Mouse (Mus musculus) left cerebral cortex, postnatal 10 days (tissue): Measurements from ENCODE around the gene Kif18b. TPM values are rescaled to one million over a fixed set of nuclear protein-coding genes. Genes with fewer than 3 reads are reported as not detected.
A peak's percentile ranks its signal among the peaks of the same experiment; 100 is the strongest.

Experiments used
- DNase-seq, 2 experiments: peaks; one replicate each; pipeline ENCODE4 v3.0.0; 2021 to 2022; ENCODE audit warnings: low spot score in 2 of 2, mixed read lengths in 1 of 2; ENCODE audit errors: extremely low spot score in 1 of 2
- intact Hi-C: fragments of 180-260 bp; cut with DNase I; formaldehyde crosslinking; loops from one replicate; pipeline ENCODE4 v1.15.1; 2025
- total RNA-seq, 2 experiments: library from RNA; stranded (reverse); gene quantifications; 2 replicates each; pipeline ENCODE4 v1.2.3; 2021

Gene Kif18b
- total RNA-seq, 2 experiments from 2014 or later, result 1.2 to 1.9 TPM

DNA sequence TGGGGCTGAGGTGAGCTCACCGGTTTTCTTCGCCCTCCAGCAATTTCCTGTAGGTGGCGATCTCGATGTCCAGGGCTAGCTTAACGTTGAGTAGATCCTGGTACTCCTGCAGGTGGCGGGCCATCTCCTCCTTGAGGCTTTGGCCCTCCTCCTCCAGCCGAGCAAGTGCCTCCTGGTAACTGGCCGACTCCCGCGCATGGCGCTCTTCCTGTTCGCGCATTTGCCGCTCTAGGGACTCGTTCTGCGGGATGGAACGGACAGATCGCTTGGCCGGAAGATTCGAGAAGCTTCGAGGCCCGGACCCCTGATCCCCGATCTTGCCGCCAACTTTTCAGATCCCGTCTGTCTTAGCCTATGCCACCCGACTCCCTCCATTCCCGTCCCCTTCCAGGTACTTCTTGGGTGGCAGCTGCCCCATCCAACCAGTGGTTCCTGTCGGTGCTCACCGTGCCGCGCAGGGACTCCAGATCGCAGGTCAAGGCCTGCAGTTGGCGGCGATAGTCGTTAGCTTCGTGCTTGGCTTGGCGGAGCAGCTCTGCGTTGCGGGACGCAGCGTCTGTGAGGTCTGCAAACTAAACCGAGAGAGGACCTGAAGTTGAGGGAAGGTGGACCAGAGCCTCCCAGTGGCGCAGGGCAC, 31.8 kb downstream of the Kif18b start:
- intact Hi-C loops, result no loop called here

DNA sequence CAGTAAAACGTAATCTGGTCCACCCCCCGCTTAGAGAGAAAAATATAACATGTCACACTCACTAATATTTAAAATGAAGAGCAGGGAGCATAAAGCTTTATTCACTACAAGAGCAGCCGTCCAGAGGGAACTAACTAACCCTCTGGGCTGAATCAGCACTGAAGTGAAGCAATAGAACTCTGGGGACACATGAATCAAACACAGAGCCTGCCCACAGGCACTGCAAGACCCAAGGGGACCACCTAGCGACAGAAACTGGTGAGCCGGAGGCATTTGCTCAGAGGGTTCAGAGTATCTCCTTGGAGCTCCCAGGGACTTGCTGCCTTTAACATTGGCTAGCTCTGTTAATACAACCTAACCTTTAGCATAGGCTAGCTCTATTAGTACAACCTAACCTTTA, 34.8 kb downstream of the Kif18b start:
- intact Hi-C loops, result no loop called here

More for the DNA sequence above, 31.8 kb downstream of the Kif18b start:
- peak; percentile 29 to 86 for DNase-seq

DNA sequence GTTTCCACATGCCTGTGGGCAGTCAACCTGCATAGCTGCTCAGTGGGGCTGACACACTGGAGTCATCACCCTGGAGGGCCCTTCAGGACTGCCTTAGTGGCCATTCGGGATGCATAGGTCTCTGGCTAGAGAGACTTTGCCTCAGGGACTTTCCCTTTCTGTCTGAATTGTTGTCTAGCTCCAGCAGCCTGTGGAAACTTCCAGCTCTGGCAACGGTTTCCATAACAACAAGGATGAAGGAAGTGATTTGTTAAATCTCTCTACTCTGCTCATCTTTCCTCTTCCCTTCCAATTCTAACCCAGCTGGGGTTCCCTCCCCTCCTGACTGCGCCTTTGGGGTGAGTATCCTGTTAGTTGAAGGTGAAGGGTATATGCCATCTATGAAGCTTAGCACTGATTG, 36.8 kb downstream of the Kif18b start:
- DNase-seq, result no peak
- intact Hi-C loops, result no loop called here

More for the DNA sequence above, 34.8 kb downstream of the Kif18b start:
- DNase-seq, result no peak

DNA sequence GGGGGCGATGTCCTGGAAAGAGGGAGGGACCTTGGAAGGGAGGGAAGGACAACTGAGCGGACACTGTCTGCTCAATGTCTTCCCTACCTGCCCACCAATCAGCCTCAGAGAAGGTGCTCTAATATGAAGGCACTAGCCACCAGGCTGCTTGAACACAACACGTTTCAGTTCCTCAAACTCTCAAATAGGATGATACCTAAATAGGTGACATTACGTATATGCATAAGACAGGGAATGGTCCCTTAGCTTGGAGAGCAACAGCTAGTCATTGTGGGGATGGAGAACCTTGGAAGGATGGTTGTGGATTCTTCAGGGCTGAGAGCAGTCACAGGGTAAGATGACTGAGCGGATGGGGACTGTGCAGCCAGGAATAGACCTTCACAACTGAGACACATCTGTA, 37.5 kb downstream of the Kif18b start:
- no peak for DNase-seq
- intact Hi-C loops, result no loop called here

DNA sequence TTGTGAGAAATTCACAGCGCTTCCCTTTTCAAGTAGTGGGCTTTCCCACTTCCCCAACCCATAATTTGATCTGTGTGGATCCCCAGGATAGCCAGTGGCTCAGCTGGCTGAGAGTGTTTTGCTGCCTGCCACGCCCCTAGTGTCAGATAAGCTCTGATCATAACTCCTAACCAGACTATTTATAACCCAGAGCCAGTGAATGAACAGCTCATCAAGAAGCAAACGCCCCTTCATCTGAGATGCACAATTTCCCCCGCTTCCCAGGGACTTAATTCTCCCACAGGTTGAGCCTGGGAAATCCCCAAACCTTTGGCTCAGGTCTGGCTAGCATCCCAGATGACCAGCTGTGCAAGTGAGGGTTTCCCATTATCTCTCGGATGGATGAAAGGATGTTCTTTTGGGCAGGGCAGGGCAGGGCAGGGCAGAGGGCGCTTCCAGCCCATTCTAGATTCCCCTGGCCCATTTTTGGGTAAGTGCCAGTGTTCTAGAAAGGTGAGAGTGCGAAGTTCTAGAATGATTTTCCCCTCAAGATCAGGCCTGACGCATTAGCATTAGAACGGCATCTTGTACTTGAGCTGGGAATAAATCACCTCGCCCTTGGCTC, 40.2 kb downstream of the Kif18b start, which contains the start of gene Fam187a:
Gene Fam187a (plus strand): TSS at position 554 of the 604 bp plus-strand sequence.
- intact Hi-C loops, result no loop called here

DNA sequence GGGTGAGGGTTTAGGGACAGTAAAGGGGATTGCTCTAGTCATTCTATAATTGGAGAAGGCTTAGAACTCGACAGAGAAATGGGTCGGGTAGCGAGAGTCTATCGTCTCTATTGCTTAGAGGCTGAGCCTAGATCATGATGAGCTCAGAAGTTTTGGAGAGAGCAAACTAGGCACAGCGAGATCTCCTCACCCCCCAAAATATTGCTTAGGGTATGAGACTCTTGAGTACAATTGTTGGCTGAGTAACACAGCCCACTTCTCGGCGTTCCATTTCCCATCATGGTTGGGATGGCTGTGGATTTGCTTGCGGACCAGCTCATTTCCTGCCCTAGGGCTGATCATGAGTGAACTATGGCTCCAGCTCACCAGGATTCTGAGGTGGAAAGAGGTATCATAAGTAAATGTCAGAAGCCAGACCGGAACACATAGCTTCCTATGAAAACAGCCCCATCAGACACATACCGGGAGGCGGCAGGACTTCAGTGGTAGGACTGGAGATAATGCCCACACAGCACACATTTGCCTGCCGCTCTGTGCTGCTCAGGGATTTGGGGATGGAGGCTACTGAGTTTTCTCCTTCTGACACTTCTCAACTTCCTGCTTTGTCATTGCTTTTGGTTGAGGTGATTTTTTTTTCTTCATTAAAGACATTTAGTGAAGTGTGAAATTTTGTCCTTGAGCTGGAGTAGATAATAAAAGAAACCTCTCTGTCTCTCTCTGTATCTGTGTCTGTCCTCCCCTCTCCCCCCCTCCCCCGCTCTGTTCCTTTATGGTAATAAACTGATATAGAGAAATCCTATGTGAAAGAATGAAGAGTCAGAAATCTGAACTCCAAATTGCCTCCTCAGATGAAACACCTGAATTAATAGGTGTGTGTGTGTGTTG, 43.4 kb downstream of the Kif18b start:
- intact Hi-C loops, result no loop called here
- no peak for DNase-seq

More for the DNA sequence above, 40.2 kb downstream of the Kif18b start, which contains the start of gene Fam187a:
- no peak for DNase-seq

DNA sequence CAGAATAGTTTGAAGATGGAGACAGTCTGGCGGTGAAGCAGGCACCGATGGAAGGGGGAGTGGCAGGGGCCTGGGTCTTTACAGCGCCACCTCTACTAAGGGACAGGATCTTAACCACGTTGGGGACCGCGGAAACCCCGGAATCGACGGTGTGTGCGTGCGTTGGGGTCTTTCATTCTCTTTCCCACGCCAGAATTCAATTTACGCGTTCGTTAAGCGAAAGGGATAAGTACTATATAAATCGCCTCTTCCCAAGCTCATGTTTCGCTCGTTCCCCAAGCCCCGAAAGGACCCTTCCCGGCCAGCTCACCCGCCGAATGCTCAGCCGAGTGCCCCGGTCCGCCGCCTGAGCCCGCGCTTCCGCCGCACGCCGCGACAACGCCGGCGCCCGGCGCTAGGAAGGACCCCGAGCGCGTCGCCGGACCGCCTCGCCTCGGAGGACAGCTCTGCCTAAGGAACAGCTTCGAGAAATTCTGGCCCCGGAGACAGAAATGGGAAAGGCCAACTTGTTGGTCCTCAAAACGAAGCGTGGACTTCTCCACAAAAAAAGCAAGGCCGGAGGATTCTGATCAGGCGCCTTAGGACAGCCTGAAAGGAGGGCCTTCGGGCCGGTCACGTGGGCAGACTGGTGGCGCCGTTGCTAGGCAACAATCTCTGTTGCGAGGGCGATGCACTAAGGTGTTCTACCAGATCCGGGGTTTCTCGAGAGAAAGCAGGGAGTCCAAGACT, 44.2 kb downstream of the Kif18b start, which contains the start of the genes Eftud2 and Ccdc103:
Gene Eftud2 (minus strand): TSS at position 401 of the 729 bp plus-strand sequence.
Gene Ccdc103 (plus strand): TSS at position 620 of the 729 bp plus-strand sequence.
- intact Hi-C loops, result no loop called here
- peak; percentile 89 to 94 for DNase-seq

DNA sequence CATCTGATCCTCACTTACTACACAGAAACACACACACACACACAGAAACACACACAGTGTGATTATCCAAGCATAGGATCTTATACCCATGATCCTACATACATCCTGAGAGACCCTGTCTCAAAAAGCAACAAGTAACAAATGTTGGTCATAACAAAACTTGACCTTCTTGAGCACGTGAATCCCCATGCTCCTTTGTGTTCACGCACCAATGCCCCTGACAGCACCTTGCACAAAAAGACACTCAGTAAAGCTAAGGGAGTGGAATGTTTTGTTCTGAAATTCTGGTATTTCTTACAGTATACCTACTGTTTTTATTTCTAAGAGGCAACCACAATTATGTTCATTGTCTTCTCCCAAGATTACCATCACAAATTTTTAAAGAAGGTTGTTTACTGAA, 45.4 kb downstream of the Kif18b start:
- intact Hi-C loops, result no loop called here
- DNase-seq, result no peak

DNA sequence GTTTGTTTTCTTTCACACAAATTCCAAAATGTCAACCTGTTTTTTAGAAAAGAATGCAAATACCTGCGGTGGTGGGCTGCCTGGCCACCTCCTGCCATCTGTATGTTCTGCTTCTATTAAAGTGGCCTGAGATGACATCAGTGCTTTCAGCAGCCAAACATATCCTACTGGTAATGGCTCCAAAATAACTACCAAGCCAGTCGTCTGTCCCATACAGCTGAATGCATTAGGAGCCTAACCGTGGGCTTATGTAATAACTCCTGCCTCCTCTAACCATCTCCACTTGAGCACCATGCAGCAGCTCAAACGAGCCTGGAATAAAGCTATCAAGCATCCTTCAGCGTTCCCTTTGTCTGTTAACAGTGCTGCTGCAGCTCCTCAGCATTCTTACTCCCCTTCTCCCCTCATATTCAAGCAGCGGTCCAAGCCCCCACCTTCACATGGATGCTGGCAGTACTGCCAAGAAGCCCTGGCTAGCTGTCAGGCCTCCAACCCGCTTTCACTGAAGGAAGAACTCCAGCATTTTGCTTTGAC, 50.1 kb downstream of the Kif18b start:
- intact Hi-C loops, result no loop called here
- no peak for DNase-seq

DNA sequence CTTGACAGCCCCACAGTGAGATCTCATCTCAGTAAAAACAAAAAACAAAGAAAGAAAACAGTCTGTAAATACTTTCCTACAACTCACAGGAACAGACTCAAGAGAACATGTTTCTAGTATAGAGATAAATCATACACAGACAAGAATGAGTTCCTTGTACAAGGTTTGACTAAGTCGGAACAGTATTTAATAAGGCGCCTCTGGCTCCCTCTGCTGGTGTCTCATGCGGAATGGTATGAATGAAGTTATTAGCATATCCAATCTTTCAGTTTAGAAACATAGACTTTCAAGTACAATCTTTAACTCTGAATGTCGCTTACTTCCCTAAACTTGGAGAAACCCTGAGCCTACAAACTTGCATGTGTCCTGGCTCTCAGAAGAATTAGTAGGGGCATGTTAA, 60.7 kb downstream of the Kif18b start:
- DNase-seq, result peak; percentile 69 to 70
- intact Hi-C loops, result loop anchor here (2.0 to 5.0 kb wide), 2 partner anchors 89 to 132 kb away; no protein-coding TSS in a partner anchor

DNA sequence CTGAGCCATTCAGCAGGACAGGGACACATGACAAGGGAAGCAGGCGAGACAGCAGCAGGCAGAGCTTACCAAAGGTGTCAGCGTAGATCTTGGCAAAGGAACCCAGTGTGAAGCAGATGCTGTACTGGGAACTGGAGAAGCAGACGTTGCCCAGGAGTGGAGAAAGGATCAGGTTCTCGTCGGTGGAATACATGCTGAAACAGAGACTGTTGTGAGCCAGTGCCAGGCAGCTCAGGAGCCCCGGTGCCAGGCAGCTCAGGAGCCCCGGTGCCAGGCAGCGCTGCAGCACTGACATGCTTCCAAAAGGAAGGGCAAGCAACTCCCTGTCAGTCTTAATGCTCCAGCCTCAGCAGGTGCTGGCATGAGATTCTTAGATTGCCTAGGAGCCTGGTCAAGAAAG, 65.0 kb downstream of the Kif18b start:
- intact Hi-C loops, result loop anchor here (5.0 kb wide), 1 partner anchor 128 kb away; no protein-coding TSS in a partner anchor
- DNase-seq, result peak in 1 of 2 experiments; percentile 30

DNA sequence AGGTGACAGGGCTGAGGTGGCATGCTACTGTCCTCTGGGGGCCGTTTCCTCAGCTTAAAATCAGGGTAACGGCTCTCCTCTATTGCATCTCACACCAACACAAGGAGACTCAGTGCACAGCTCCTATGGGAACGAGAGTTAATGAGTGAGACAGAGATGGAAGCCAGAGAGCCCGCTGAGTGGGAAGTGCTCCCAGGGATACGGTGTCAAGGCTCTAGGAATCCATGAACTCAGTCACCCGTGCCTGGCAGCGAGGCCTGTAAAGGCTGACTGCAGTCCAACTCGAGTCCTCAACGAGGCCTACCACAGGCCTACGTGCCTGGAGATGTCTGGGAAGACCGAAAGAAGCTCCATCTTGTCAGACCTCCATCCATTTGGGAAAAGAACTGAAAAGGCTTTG, 66.0 kb downstream of the Kif18b start:
- DNase-seq, result no peak
- intact Hi-C loops, result no loop called here

DNA sequence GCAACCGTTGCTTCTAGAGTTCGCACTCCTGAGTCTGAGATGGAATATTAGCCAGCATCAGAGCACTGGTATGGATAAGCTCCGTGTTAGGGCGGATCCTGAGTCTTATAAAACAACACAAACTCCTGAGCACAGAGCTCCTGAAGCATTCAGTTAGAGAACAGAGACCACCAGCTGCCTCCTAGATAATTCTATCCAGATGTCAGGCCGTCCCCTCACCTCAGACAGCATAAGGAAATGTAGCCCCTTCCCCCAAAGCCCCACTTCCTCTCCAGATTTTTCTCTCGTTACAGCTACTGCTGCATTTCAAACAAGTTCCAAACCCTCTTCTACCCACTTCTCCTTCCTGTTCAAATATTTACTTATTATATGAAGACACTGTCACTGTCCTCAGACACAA, 69.0 kb downstream of the Kif18b start:
- intact Hi-C loops, result no loop called here

More for the DNA sequence above, 69.0 kb downstream of the Kif18b start:
- no peak for DNase-seq

Other genes with a start within 250 kb of the Kif18b start
- 10 to 100 TPM; 27.2 to 32.5 TPM for gene Ccdc43, start 227.3 kb downstream of the Kif18b start, total RNA-seq
- gene Adam11, start 163.7 kb downstream of the Kif18b start, total RNA-seq, result 100 to 1,000 TPM; 109 to 114 TPM
- gene Gjc1, start 105.4 kb downstream of the Kif18b start, total RNA-seq, result 10 to 100 TPM; 19.7 to 26.1 TPM
- gene Higd1b, start 89.3 kb downstream of the Kif18b start, total RNA-seq, result 1 to 10 TPM; 7.9 to 8.1 TPM
- 100 to 1,000 TPM; 101 to 102 TPM for gene Eftud2, start 44.1 kb downstream of the Kif18b start, total RNA-seq
- 1 to 10 TPM; 1.3 to 1.6 TPM for gene Ccdc103, start 43.9 kb downstream of the Kif18b start, total RNA-seq
- not detected for gene Fam187a, start 40.0 kb downstream of the Kif18b start, total RNA-seq
- 100 to 1,000 TPM; 109 to 117 TPM for gene Gfap, start 24.2 kb downstream of the Kif18b start, total RNA-seq
- 10 to 100 TPM; 19.7 to 23.9 TPM for gene C1ql1, start 21.6 kb upstream of the Kif18b start, total RNA-seq
- 10 to 100 TPM; 82.8 to 83.1 TPM for gene Nmt1, start 103.1 kb upstream of the Kif18b start, total RNA-seq
- gene Dcakd, start 103.2 kb upstream of the Kif18b start, total RNA-seq, result 10 to 100 TPM; 97.2 to 97.4 TPM
- 10 to 100 TPM; 15.1 to 16.4 TPM for gene Plcd3, start 176.5 kb upstream of the Kif18b start, total RNA-seq
- 10 to 100 TPM; 70.0 to 80.0 TPM for gene Acbd4, start 176.6 kb upstream of the Kif18b start, total RNA-seq
- 10 to 100 TPM; 31.8 to 33.9 TPM for gene Hexim1, start 191.1 kb upstream of the Kif18b start, total RNA-seq
- 10 to 100 TPM; 20.1 to 20.7 TPM for gene Hexim2, start 207.3 kb upstream of the Kif18b start, total RNA-seq
- gene Fmnl1, start 246.0 kb upstream of the Kif18b start, total RNA-seq, result 10 to 100 TPM; 79.5 to 80.7 TPM